Mouse (Mus musculus) lung, adult 2 months (tissue): ENCODE data around the gene Wnt5a.

Experiments used
- CTCF ChIP-seq: fragments of 200-500 bp; IDR thresholded peaks from 2 replicates; pipeline ENCODE4 v1.5.1; 2011; ENCODE audit warnings: mild to moderate bottlenecking, low read length, control low read depth; ENCODE audit not compliant: insufficient read depth
- POLR2A ChIP-seq: fragments of 200-500 bp; IDR thresholded peaks from 2 replicates; pipeline ENCODE4 v1.6.1; 2011; ENCODE audit warnings: low read depth, mild to moderate bottlenecking, control low read depth, low read length, borderline replicate concordance; ENCODE audit errors: extremely low read depth

- TF ChIP-seq POLR2A (no peak), CTCF (no peak)
These were observed 1.3 kb upstream of the Wnt5a start for GRCm38 (mm10) chr14:28503276-28503675.
